Mouse (Mus musculus) mouse embryonic stem cell (cell line): Measurements from ENCODE around the gene Atp2b2.

Experiments
- in situ Hi-C, 2 experiments: fragments of 300-500 bp; cut with MboI; formaldehyde crosslinking; loops; 1 replicate in 1 of 2; 3 replicates in 1 of 2; pipeline ENCODE4 v1.14.3; 2019 to 2020; ENCODE audit warnings: low sequenced_read_pairs in 2 of 2, low pct_unique_long_range_greater_than_20kb in 1 of 2, mixed read lengths in 1 of 2; ENCODE audit not compliant: unreplicated experiment in 1 of 2

The Atp2b2 gene

DNA sequence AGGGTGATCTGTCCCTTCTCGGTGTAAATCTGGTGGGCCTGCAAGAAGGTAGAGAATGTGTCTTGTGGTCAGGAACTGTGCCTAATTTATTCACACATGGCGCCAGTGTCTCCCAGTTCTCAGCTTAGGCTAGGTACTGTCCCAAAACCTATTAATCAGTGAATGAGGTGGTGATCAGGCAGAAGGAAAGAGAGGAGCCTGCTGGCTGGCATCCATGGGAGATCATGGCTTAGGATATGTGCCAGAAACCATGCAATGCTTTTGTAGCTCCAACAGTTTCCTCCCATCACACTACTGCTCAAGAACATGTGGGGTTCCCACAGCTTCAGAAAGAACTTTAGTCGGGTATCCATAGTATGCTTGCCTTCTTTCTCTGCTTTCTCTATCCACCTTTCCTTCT lies 165.8 kb downstream of the Atp2b2 start:
- in situ Hi-C loops: no loop called here

DNA sequence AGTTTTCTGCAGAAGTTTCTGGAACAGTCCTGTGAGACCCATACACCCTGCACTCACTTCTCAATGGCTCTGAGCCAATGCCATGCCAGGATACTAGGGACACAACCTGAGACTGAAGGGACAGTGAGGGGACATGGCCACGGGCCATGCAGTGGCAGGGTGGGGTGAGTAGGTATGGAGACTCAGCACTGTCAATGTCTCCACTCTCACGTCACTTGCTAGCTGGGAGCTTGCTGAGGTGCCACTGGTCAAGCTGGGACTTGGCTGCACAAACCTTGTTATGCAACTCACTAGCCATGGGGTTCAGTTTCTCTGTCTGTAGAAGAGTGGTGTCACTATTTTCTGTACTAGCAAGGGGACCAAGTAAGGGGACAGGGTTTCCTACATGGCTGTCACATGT lies 167.2 kb downstream of the Atp2b2 start:
- in situ Hi-C loops: no loop called here

DNA sequence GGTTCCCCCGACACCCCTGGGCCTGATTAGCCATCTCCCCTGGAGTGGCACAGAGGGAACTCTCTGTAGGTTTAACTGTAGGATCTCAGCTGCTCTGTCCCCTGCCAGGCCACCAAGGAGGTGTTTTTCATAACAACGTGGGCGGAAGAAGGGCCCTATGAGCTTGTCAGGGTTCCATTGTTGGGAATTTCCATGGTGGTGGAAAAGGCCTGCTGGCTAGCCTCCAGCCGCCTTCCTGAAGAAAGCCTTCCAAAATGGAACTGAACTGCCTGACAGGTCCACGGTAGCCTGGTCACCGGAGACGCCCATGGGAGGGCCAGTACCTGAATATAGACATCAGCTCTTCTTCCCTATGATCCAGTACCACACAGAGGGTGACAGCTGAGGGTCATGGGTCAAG lies 169.8 kb downstream of the Atp2b2 start:
- in situ Hi-C loops: no loop called here

DNA sequence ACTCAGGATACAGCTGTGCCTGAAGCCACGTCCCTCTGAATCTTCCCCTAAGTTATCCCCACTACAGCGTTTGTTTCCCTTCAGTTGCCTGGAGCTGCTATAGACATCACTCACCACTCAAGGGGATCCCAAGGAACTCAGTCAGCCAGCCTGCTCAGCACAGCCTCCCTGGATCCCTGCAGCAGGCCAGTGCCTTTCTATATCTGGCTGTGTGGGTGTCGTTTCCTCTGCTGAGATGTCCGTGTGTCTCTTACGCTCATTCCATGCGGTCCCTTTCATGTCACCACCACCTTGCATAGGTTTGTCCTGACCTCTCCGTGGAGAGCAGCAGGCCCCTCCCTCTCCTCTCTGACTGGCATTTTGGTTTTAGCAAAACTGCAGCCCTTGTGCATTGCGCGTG lies 171.6 kb downstream of the Atp2b2 start:
- in situ Hi-C loops: no loop called here

DNA sequence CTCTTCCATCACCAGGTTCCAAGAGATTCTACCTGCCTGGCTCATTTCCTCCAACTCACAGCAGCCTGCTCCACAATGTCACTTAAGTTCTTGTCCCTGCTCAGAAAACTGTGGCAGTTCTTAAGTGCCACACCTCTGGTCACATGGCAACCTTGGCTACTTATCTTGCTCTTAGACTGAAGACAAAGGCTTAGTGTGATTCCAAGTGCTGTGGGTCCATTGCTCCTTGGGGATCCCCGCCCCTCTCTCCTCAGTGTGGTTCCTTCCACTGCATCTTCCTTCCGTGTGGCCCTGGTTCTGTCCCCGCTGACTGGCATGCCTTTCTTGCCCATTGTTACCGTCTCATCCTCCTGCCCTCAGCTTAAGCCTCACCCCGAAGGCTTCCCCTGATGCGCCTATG lies 173.9 kb downstream of the Atp2b2 start:
- in situ Hi-C loops: no loop called here

DNA sequence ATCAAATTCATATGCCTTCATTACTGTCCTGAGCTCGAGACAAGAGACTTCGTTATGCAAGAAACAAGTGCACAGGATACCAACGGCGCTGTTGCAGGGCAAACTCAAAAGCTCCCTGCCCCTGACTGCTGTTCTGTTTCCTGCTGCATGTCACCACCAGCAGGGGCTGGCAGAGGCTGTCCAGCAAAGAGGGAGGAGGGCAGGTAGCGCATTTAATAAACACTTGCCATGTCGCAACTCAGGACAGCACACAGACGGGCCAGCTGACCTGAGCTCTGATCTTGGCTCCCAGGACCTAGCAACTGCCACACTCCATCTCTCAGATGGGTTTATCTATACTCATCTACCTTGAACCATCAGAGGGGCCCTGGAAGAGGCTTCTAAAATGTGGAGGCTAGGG lies 176.7 kb downstream of the Atp2b2 start:
- in situ Hi-C loops: no loop called here

DNA sequence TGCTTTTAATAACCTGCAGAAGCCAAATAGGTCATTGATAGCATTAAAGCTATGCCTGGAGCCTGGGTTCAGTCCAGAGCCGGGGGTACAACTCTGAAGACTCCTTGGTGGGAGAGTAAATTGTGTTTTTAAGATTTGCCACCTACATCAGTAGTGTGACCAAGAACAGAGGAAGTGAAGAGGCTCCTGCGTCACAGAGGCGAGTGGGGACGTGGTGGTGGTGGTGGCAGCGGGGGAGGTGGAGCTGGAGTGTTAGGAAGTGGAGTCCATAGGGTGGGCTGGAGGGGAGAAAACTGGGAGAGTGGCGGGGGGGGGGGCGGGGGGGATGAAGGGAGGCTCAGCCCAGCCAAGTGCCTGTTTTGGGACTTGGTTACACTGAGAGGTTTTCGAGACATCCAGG lies 177.6 kb downstream of the Atp2b2 start:
- in situ Hi-C loops: no loop called here

DNA sequence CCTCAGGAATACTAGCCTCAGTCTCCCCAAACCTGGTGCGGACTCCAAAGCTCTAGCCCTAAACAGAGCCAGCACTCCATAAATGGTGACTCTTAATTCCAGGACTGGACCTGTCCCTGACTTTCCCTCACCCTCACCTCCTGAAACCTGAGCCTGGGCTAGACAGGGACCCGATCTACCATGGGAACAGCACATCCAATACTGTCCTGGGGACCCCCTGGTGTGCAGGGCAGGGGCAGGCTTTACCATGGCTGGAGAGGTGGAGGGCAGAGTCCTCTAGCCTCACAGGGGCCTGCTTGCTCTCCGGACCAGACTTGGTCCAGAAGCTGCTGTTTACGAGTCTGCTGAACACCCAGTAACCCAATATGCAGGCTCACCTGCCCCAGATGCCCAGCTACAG lies 179.5 kb downstream of the Atp2b2 start:
- in situ Hi-C loops: no loop called here

DNA sequence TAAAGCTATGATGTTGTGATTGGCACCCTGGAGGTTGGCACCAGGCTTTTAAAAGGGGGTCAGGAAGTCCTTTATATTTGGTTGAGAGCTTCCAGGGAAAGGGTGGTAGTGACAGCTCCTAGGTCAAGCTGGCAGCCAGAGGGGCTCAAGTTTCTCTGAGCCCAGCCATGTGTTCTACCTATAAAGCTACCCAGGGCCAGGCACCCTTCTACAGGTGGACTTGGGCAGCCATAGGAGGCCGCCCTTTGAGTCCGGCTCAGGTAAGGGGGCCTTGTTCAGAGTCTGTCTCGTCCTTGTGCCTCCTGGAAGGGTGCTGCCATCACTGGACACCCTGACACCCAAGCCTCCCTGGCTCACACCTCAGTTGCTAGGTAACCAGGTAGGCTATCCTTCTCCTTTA lies 180.5 kb downstream of the Atp2b2 start:
- in situ Hi-C loops: no loop called here

DNA sequence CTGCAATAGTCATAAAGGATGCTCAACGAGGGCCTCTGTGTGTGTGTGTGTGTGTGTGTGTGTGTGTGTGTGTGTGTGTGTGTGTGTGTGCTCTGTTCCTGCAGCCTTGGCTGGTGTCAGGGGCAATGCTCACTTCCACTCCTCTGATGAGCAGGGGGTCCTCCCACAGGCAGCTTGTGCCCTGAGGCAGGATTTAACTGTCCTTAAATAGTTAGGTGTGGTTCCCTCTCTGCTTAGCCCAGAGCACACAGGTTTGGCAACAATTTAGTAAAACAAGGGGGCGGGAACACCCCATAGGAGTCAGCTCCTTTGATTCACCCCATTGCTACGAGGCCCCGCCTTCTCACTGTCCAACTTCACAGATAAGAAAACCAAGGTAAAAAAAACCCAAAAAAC lies 181.0 kb downstream of the Atp2b2 start:
- in situ Hi-C loops: no loop called here

DNA sequence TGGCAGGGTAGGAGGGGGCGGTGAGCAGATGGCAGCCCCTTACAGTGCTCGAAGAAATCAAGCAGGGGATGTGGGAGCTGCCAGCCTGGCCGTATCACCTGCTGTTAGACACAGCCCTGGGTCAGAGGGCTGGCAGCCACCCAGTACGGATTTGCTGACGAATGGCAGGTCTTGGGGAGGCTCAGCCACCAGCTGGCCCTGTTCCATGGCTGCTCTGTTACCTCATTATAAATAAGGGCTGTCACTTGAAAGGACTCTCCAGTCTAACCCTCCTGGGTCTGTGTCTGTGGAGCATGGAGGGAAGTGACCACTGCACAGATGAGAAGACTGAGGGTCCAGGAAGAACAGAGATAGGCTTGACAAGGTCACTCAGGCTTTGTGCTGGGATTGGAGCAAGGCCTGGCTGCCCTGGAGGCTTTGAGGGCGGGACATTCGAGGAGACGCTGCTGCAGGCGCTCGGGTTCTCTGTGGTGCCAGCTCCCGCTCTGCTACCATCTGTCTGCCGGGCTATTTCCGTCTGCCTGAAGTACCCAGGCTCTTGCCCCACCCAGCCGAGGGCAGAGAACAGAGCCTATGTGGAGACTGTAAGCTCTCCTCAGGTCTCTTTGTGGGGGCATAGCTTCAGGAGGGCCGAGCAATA lies 181.6 kb downstream of the Atp2b2 start:
- in situ Hi-C loops: no loop called here

DNA sequence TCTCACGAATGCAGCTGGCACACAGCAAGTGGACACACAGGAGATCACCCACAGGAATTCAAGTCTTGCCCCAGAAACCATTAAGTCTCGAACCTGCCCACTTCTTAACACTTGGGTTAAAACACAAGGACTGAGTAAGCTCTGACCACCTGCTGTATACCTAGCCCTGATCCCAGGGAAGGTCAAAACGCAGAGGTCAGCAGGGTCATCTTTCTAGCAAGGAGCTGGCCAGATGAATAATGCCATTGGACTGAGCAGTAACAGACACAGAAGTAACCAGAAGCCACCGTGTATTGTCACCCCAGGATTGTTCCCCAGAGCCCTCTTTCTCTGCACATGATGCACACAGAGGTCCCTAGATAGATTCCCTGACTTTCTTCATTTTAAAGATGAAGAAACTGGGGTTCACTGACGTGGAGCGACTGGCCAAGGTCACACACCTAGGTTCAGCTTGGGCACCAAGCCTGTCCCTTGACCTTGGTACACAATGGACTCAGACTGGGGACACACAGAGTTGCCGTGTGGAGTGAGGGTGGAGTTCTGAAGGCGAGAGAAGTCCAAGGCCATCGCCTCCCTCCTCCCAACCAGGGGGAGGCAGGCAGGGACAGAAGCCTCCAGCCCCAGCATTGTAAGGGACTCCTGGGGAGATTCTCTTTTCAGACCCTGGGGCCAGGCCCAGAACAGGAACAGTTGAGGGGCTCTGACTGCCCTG lies 182.2 kb downstream of the Atp2b2 start:
- in situ Hi-C loops: no loop called here

DNA sequence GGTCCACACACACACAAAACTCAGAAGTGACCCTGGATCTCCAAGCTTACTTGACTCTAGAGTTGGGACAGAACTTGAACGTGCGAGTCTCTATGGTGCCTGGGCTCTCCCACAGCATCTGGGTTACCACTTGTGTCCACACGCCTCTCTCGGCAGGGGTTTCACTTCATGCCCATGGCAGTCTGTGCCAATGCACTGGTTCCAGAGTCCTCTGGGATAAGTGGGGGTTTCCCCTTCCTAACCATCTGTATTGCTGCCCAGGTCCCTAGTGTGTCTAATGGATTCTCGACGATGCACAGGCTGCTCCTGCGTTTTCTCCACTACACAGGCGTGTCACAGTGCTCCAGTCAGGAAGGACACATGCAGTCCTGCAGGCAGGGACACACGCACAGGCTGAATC lies 184.1 kb downstream of the Atp2b2 start:
- in situ Hi-C loops: no loop called here

DNA sequence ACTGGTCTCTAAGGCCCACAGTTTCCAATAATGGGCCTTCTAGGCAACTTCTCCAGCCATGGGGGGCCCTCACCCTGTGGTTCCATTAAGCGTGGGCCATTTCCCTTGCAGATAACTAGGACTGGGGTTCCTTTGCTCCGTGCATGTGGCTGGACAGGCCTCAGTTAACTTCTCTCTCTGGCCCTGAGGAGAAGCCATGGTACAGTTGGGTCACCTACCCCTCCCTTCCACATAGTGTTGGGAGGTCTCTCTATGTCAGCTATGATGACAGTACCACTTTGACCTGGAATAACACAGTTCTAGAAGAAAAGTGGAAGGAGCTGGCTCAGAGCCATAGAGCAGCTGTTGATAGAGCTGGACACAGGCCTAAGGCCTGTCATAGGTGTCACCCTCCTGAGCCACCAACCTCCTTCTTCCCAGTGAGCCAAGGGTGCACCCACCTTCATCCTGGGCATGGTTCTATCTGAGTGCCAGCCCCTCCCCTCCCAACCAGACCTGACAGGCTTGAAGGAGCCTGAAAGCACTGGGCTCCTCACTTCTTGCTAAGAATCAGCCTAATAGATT lies 185.0 kb downstream of the Atp2b2 start:
- in situ Hi-C loops: no loop called here

DNA sequence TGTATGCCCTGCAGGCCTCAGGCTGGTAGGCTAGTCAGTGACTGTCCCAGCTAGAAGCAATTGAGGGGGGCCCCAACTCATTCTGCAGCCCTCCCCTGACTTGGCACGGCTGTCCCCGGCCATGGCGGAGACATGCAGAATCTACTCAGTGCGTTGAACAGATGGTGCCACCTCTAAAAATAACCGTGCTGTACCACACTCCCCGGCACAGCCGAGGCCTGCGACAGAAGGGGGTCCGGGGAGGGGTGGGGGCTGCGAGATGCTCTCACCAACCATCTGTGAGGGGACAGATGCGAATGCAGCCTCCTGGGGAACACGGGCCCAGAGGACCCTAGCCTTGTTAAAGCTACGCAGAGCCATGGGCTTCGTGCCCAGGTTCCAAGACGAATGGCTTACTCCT lies 185.6 kb downstream of the Atp2b2 start:
- in situ Hi-C loops: no loop called here

DNA sequence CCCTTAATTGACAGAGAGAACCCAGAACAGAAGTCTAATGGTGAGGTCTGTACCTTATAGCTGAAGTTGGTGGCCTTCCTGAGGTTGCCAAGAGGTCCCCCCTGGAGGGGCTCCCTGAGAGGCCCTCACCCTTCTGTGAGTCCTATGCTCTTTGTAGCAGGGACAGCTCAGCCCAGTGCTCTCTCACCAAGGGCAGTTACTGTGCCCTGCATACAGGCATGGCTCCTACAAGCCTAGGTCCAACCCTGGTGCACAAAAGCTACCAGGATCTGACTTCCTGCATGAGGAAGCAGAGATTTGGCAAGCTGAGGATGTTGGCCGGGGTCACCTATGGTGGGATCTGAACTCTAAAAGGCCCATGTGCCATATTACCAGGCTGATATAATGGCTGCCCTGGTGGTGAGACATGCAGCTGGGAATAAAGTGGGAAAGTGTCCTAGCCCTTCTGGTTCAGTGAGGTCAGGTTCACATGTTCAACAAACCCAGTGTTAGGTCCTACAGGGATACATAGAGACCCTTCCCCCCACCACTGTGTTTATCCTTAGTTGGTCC lies 186.2 kb downstream of the Atp2b2 start:
- in situ Hi-C loops: no loop called here

DNA sequence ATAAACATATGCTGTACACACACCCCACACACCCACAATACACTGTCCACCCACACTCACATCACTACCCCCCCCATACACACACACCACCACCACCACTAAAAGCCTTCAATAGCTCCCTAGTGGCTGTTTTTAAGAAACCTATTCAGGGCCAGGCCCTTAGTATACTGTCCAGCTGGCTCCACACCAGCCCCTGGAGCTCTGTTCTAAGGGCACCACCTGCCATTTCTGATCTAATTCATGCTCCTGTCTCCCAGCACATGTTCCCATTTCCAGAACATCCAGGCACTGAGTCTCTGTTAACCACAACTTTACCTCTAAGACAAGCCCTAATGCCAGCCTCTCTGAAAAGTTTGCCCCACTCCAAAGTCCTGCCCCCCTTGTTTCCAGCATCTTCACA lies 186.8 kb downstream of the Atp2b2 start:
- in situ Hi-C loops: no loop called here

DNA sequence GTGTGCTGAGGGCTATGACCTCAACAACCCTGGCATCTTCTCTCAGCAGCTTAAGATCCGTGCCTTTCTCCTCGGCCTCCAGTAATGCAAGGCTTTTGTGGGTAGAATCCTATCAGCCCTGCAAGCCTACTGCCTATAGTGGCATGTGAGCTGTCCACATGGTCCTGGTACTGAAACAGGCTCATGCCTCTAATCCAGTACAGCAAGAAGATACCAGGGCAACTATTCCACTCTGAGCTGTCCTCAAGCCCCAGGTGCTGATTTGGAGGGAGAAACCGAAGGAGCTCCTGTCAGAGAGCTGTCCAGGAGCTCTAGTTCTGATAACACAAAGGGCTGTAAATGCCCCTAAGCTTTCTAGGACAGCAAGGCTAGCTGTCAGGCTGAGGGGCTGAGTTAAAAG lies 190.1 kb downstream of the Atp2b2 start:
- in situ Hi-C loops: no loop called here

DNA sequence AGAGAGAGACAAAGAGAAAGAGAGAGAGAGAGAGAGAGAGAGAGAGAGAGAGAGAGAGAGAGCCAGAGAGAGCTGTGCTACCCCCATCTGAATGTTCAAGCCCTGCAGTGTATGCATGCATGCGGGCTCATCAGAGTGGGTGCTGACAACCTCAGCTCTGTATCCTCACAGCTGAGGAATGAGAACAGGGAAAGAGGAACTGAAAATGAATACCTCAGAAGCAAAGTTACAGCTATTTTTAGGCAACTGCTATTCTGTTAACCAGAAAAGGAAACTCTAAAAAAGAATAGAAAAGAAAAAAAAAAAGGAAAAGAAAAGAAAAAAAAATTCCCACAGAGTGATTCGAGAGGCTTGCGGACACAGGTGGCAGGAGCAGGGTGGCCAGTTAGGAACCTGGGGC lies 192.6 kb downstream of the Atp2b2 start:
- in situ Hi-C loops: no loop called here

DNA sequence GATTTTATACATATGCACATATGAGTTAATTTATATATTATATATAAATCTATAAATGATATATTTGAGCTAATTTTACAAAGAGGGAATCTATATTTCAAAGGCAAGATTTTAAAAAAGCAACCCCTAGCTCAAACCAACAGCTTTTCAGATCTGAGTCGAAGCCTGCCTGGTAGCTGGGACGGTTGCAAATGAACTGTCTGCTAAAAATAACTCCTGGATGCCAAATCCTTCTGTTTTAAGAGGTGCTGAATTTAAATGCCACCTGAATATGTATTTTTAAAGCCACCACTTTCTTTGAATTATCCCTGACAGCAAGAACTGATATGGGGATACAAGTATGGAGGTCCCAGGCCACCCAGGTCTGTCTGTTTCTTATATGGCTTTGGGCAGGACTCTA lies 193.8 kb downstream of the Atp2b2 start:
- in situ Hi-C loops: no loop called here
